Mouse (Mus musculus) right cerebral cortex, postnatal 4 days (tissue): ENCODE measurements around the gene Tapbp.

ENCODE experiments used
- DNase-seq: peaks from one replicate; pipeline ENCODE4 v3.0.0-alpha.2; 2022

Gene Tapbp

DNA sequence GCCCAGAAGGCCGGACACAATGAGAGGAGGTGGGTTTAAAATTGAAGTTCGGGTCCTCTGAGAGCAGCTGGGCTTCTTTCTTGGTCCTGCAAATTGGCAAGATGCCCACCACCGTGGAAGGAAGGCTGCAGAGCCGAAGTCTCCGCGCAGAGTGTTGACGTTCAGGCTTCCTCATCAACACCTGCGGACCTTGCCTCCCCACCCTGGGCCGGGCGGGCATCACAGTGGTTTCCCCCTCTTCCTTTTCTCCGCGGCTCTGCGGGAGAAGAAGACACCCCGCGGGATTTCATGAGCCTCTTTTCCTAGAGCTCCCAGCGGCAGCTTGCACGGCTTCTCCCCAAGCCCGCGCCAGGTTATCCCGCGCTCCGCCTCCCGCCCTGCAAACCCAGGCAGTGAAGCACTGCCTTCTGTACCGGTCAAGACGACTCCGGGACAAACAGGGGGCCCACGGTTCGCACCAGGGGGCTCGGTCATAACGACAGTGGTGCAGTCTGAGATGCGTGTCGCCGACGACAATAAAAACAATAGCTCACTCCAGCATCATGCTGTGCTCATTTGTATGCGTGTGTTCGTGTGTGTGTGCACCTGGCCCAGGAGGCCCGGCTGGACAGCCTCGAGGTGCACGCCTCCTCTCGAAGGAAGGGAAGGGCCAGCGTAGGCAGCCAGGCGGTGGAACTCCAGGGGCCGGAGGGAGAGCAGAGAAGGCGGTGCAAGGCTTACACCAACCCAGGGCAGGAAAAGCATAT is 7.2 kb upstream of the Tapbp start:
- DNase-seq = peak; percentile 71

DNA sequence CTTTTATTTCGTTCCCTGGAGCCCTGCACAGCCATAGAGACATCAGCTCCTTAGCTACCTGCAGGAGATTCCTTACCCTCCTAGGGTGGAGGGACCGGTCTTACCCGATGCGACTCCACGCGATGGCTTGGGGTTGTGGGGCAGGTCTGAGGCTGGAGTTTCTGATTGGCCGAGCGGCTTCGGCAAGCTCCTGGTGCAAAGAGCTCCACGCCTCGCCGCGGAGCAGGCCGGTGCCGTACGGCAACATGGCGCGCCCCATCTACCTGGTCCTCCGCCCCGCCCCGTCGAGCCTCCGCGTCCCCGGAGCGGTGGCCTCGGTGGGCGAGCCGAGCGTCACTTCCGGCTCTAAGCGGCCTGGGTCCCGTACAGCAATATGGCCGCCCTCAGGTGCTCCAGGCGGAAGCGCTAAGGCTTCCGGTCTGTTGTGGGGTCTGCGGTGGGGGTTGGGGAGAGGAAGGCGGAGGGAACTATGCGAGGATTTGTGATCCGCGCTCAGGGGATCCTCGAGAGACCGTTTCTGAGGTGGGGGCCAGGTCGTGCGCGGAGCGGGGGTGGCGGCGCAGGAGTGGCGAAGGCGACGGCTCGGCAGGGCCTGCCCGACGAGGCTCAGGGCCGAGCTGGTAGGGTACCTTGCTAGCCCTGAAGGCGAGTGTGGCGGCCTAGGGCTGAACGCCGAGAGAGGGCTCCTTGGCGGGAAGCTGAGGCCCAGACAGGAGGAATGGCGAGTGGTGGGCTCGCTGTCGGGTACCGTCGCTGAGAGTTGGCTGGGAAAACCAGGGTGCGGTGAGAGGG is 6.4 kb upstream of the Tapbp start, which contains the start of gene Daxx:
Gene Daxx (plus strand): TSS at position 338 of the 792 bp plus-strand sequence.
- DNase-seq = peak; percentile 97

DNA sequence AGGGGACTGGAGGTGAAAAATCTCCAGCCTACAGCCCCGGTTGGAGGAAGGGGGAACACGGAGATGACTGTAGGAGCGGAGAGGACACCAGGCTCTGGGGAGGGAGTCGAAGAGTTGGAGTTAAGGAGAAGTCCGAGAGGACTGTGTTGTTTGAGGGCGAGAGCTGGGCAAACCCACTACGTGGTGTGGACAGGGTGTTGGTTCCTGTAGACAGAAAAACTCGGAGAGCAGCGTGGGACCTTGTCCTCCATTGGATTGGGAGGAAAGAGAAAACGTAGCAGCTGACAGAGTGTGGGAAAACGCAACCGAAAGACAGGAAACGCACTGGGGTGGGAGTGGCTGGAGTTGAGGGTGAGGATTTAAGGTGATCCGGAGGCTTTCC is 5.8 kb upstream of the Tapbp start:
- no peak for DNase-seq

DNA sequence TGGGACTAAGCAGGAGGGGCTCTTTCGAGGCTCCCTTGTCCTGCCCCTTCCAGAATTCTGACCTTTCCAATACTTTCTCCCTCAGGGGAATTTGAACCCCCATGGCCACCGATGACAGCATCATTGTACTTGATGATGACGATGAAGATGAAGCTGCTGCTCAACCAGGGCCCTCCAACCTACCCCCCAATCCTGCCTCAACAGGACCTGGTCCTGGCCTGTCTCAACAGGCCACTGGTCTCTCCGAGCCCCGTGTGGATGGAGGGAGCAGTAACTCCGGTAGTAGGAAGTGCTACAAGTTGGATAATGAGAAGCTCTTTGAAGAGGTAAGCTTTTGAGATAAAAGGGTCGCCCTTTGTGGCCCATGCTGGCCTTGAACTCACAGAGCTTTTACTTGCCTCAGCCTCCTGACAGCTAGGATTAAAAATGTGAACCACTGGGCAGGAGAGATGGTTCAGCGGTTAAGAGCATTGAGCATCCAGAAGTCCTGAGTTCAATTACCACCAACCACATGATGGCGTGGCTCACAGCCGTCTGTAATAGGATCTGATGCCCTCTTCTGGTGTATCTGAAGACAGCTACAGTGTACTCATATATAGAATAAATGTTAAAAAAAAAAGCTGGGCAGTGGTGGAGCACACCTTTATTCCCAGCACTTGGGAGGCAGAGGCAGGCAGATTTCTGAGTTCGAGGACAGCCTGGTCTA is 5.2 kb upstream of the Tapbp start:
- DNase-seq = no peak

DNA sequence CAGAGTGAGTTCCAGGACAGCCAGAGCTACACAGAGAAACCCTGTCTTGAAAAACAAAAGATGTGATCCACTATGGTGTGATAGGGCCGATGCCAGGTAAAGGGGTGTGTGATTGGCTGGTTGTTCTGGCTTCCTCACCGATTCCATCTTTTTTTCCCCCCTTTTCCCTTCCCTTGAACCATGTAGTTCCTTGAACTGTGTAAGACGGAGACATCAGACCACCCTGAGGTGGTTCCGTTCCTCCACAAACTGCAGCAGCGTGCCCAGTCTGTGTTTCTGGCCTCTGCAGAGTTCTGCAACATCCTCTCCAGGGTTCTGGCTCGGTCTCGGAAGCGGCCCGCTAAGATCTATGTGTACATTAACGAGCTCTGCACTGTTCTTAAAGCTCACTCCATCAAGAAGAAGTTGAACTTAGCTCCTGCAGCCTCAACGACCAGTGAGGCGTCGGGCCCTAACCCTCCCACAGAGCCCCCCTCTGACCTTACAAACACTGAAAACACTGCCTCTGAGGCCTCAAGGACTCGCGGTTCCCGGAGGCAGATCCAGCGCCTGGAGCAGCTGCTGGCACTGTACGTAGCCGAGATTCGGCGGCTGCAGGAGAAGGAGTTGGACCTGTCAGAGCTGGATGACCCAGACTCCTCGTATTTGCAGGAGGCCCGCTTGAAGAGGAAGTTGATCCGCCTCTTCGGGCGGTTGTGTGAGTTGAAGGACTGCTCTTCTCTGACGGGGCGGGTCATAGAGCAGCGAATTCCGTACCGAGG is 4.5 kb upstream of the Tapbp start:
- DNase-seq = no peak

DNA sequence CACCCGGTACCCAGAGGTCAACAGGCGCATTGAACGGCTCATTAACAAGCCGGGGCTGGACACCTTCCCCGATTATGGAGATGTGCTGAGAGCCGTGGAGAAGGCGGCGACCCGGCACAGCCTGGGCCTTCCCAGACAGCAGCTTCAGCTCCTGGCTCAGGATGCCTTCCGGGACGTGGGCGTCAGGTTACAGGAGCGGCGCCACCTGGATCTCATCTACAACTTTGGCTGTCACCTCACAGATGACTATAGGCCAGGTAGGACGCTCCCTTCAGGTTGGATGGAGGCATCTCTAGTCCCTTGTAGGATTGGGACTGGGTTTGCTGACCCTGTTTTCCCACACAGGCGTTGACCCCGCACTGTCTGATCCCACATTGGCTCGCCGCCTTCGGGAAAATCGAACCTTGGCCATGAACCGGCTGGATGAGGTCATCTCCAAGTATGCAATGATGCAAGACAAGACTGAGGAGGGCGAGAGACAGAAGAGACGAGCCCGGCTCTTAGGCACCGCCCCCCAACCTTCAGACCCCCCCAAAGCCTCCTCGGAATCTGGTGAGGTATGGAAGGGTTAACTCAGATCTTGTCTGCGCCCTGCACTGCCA is 3.8 kb upstream of the Tapbp start:
- DNase-seq = no peak

DNA sequence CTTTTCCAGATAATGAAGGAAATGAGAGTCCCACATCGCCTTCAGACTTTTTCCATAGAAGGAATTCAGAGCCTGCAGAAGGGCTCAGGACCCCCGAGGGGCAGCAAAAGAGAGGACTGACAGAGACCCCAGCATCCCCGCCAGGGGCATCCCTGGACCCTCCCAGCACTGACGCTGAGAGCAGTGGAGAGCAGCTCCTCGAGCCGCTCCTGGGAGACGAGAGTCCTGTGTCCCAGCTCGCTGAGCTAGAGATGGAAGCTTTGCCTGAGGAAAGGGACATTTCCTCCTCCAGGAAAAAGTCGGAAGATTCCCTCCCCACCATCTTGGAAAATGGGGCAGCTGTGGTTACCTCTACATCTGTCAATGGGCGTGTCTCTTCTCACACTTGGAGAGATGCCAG is 2.4 kb upstream of the Tapbp start:
- no peak for DNase-seq

DNA sequence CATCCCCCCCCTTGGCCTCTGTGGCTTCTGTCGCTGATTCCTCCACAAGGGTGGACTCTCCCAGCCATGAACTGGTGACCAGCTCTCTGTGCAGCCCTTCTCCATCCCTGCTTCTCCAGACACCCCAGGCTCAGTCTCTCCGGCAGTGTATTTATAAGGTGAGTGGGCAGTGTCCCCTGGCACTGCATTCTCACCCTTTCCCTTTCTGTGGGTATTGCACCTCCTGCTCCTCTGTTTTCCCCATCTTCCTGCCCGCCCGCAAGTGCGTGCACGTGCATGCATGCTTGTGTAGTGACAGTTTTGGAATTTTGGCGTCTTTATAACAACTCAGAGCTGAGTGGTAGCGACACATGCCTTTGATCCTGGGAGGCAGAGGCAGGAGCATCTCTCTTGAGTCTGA is 1.8 kb upstream of the Tapbp start:
- no peak for DNase-seq

DNA sequence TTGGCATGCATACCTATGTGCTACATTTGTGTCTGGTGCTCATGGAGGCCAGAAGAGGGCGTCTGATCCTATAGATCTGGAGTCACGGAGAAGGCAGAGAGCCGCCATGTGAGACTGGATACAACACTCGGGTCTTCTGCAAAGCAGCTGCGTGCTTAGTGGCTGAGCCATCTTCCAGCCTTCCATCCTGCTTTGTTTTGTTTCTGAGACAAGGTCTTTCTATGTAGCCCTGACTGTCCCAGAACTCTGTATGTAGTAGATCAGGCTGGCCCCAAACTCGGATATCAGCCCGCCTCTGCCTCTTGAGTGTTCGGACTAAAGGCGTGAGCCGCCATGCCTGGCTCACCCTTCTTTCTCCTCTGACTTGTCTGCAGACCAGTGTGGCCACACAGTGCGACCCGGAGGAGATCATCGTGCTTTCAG is 719 bp upstream of the Tapbp start:
- no peak for DNase-seq

DNA sequence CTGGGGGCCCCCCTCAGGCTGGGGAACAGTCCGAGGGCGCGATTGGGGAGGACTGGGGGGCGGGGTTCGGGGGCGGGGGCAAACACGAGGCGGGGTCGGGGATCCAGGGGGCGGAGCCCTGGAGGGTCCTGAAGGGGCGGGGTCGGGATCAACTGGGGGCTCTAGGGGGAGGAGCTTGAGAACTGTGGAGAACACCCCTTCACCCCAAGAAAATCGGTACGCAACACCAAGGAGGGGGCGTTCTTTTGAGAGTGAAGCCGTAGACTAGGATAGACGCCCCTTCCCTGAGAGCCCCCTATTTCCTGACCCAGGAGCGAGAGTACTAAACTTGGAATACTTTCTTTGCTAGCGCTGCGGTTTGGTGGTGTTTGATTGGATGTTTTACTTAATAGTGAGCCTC is 595 bp downstream of the Tapbp start:
- DNase-seq = no peak

DNA sequence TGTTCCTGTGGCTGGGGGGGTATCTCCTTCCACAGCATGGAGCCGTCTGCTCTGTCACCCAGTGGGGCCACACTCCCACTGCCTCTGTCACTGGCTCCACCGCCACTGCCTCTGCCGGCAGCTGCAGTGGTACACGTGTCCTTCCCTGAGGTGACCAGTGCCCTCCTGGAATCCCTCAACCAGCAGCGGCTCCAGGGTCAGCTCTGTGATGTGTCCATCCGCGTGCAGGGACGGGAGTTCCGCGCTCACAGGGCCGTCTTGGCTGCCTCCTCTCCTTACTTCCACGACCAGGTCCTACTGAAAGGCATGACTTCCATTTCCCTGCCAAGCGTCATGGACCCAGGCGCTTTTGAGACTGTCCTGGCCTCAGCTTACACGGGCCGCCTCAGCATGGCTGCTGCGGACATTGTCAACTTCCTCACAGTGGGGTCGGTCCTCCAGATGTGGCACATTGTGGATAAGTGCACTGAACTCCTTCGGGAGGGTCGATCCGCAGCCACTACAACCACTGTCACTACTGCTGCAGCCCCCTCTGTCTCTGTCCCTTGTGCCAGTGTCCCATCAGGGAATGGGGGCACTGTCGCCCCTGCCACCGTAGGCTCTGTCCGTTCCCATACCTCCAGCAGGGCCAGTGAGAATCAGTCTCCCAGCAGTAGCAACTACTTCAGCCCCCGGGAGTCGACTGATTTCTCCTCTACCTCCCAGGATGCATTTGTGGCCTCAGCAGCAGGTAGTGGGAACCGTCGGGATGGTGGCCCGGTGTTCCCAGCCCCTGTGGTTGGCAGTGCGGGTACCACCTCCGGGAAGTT is 1.4 kb downstream of the Tapbp start:
- no peak for DNase-seq

DNA sequence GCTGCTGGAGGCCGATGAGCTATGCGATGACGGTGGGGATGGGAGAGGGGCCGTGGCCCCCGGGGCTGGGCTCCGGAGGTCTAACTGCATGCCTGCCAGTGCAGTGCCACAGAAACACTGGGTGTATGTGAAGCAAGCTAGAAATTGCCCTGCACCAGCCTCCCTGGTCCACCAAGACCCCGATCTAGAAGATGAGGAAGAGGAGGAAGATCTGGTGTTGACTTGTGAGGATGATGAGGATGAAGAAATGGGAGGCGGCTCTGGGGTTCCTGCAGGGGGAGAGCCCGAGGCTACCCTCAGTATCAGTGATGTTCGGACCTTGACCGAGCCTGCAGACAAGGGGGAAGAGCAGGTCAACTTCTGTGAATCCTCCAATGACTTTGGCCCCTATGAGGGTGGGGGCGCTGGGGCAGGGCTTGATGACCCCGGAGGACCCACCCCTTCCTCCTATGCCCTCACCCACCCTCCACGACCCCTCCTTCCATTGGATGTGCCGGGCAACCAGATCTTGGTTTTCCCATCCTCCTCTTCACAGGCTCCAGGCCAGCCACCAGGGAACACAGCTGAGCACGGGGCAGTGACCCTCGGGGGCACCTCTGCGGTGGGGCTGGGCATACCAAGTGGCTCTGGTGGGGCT is 2.1 kb downstream of the Tapbp start:
- DNase-seq = no peak

DNA sequence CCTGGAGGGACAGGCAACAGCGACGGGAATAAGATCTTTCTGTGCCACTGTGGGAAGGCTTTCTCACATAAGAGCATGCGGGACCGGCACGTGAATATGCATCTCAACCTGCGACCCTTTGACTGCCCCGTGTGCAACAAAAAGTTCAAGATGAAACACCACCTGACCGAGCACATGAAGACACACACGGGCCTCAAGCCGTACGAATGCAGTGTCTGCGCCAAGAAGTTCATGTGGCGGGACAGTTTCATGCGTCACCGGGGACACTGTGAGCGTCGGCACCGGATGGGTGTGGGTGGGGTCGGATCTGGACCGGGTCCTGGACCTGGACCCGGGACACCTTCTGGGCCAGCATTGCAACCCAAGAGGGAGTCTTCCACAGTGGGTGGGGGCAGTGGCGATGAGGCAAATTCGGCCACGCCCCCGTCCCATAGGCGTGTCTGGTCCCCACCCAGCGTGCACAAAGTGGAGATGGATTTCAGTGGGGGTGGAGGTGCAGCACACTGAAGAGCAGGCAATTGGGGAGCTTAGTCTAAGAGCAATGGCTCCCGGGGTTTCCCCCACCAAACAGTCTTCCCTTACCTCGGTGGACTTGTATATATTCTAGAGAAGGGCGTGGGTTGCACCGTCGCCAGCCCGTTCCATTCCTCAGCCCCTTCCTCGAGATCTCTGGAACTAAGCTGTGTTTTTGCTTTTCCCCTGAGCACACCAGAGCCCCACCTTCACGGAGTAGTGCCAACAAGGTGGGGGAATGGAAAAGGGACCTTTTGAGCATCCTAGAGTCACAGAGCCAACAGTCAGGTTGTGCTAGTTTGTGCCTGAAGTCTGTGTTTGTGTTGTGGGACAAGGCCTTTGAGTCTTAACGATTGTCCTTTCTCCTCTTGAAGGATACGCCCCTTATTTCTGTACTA is 2.8 kb downstream of the Tapbp start:
- DNase-seq = no peak

DNA sequence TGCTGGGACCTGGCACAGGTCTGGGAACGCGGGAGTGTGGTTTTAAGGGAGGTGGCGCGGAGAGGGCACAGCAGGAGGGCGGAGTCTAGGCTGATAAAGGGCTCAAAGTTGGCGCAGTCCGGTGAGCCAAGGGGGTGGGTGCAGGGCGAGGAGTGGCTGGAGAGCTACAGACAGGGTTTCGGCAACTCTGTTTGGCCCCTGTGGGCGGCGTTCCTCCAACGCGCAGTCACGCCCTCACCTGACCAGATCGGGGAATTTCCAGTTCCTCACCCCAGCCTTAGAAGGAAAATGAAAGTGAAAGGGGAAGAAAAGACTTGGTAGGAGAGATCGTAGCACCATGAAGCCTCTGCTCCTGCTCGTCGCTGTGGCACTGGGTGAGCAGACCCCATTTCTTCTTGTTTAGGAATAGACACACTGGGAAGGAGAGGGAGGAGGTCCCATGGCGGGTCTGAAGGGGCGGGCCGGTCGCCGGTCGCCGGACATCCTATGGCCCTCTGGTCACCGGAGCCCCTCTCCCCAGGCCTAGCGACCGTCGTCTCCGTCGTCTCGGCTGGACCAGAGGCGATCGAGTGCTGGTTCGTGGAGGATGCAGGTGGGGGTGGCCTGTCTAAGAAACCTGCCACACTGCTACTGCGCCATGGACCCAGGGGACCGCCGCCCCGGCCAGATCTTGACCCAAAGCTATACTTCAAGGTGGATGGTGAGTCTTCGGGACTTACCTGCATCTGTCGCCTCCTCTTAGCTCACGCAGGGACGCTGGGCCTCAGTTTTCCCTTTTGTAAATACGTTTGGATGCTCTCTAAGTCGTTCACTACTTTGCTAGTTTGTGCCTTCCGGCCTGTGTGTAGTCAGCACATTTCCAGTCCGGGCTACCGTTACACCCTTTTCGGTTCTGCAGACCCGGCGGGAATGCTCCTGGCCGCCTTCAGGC is 3.9 kb downstream of the Tapbp start:
- DNase-seq = no peak

DNA sequence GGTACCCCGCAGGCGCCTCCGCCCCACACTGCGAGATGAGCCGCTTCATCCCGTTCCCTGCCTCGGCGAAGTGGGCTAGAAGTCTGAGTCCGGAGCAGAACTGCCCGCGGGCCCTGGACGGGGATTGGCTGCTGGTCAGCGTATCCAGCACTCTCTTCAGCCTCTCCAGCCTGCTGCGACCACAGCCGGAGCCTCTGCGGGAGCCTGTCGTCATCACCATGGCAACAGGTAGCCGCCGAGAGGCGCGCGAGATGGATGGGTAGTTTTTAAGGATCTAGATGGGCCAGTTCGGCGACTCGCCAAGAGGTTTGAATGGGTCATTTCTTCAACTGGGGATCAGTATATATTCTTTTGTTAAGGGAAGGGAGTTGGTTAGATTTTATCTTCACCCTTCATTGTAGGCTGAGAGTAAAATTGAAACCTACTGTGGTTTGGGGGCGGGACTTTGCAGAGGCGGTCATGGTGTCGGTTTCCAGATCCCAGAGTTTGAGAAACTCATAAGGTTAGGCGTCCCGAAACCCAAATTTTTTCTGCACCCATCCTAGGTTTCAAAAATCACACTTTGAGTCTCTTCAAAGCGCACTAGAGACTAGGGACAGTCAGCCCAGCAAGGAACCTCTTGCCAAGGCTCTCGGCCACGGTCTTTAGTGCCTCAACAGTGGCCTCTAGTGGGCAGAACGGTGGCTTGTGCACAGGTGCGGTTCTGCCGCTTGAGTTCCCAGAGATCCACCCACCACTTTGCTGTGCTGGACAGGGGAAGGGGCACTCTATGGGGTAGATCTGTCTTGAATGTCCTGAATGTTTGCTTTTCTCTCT is 4.8 kb downstream of the Tapbp start:
- peak; percentile 73 for DNase-seq

DNA sequence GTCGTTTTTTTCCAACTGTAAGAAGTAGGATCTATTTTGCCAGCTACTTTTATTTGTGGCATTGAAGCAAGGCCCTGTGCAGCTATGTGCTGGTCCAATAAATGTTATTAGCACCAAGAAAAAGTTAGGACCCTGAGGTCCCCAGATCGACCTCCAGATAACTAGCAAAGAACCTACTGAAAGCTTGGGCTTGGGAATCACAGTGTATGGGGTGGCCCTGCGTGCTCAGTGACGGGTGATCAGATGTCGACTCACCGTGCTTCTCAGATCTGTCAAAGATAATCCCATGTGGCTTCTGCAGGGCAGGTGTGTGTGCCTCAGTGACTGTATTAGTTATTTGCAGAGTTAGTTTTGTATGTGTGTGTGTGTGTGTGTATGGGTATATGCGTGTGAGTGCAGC is 5.7 kb downstream of the Tapbp start:
- no peak for DNase-seq

DNA sequence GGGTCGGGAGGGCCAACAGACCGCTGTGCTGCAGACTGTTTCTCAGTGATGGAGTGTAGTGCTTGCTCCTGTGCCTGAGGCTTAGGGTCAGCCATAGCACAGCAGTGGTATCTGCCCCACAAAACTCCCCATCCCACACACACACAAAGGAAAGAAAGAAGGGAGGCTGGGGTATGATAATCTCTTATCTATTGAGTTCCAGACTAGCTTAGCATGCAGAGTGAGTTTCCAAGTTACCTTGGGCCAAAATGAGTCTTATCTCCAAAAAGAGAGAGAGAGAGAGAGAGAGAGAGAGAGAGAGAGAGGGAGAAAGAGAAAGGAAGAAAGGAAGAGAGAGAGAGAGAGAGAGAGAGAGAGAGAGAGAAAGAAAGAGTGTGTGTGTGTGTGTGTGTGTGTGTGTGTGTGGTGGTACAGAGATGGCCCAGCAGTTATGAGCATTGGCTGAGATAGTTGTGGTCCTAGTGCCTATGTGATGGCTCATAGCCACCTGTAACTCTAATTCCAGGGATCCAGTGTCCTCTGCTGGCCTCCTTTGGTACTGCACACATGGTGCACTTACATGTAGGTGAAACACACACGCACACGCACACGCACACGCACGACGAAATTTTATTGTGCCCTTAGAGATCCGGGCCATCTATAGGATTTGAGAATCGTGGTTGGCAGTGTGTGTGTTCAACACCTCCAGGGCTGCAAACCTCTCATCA is 9.0 kb downstream of the Tapbp start:
- peak; percentile 63 for DNase-seq
